12 mouse cellular contexts compared by ENCODE assay signal in genomic region chr10:79933861-79934260, GRCm38 (mm10). TPM values are rescaled to one million over a fixed set of nuclear protein-coding genes. Genes with fewer than 3 reads are reported as not detected.
DNase-seq lines count a peak whose midpoint lies in the region; ATAC-seq and TF ChIP-seq lines count a peak whose summit lies in the region.
"Had no signal": no experiment of that assay in that cellular context is flagged by ENCODE, and none has a peak within 500 bp of the region (broad histone marks: within the 10 kb centered on the region; RNA-seq: fewer than 3 reads in every experiment).

No protein-coding gene starts in this region.

- no peaks in the 10 kb centered on the region for H3K36me3 ChIP-seq in kidney, adult 2 months (ENCODE audit: control insufficient read depth, insufficient read depth, low read length)
- H3K36me3 ChIP-seq in neural tube, embryonic 12.5 days: peaks cover 53% of the 10 kb centered on the region
- H3K36me3 ChIP-seq in hindbrain, postnatal 0 days (ENCODE audit: insufficient read depth, low read length): no peaks in the 10 kb centered on the region
- H3K36me3 ChIP-seq in stomach, embryonic 16.5 days (ENCODE audit: control insufficient read depth, insufficient read depth, low read length): peaks cover 13% of the 10 kb centered on the region; the same call in 1 of the 2 replicates

- no peak for DNase-seq in kidney, adult 2 months
- no peak for DNase-seq in kidney, postnatal 14 days
- DNase-seq in neural tube, embryonic 10.5 days (ENCODE audit: extremely low spot score, low spot score): no peak
- no peak for DNase-seq in hindbrain, postnatal 0 days (ENCODE audit: low spot score)
- DNase-seq in left cerebral cortex, postnatal 14 days (ENCODE audit: low spot score in 2 of 2): no peak
- no peak for DNase-seq in frontal cortex, postnatal 25 days (ENCODE audit: low spot score in 2 of 2)
- DNase-seq: cerebellum, adult 8-10 months; spleen, adult 18-20 months had no signal

- peak overlapping the region; percentile 18; the same call in 1 of the 2 replicates for H3K27ac ChIP-seq in kidney, adult 2 months (ENCODE audit: insufficient read depth, low read depth, low read length)
- no peak overlapping the region for H3K27ac ChIP-seq in neural tube, embryonic 12.5 days
- H3K27ac ChIP-seq in hindbrain, postnatal 0 days: peak overlapping the region; percentile 48
- peak overlapping the region; percentile 73 for H3K27ac ChIP-seq in stomach, embryonic 16.5 days (ENCODE audit: low read length)

- peaks cover 46% of the 10 kb centered on the region for H3K4me1 ChIP-seq in kidney, adult 2 months (ENCODE audit: control insufficient read depth, insufficient read depth, low read length)
- peaks cover 71% of the 10 kb centered on the region for H3K4me1 ChIP-seq in neural tube, embryonic 12.5 days
- peaks cover 10% of the 10 kb centered on the region for H3K4me1 ChIP-seq in hindbrain, postnatal 0 days (ENCODE audit: insufficient read depth, low read length)
- H3K4me1 ChIP-seq in stomach, embryonic 16.5 days (ENCODE audit: control insufficient read depth, insufficient read depth, low read length): peaks cover 65% of the 10 kb centered on the region

- H3K9ac ChIP-seq in neural tube, embryonic 12.5 days: peak overlapping the region; percentile 19; the same call in 1 of the 2 replicates
- no peak overlapping the region for H3K9ac ChIP-seq in hindbrain, postnatal 0 days (replicated peaks; ENCODE audit: low read length)
- H3K9ac ChIP-seq in stomach, embryonic 16.5 days (ENCODE audit: low read length): 0 out of 2 replicates have a peak overlapping the region, but pooled peaks have one; percentile 9

- H3K9me3 ChIP-seq in neural tube, embryonic 12.5 days: no peaks in the 10 kb centered on the region
- no peaks in the 10 kb centered on the region for H3K9me3 ChIP-seq in hindbrain, postnatal 0 days (ENCODE audit: low read length)
- no peaks in the 10 kb centered on the region for H3K9me3 ChIP-seq in stomach, embryonic 16.5 days (replicated peaks; ENCODE audit: control insufficient read depth, low read length)

- no peaks in the 10 kb centered on the region for H3K27me3 ChIP-seq in kidney, adult 2 months (replicated peaks; ENCODE audit: control insufficient read depth, insufficient read depth, low read length)
- H3K27me3 ChIP-seq in neural tube, embryonic 12.5 days (replicated peaks): no peaks in the 10 kb centered on the region
- H3K27me3 ChIP-seq in hindbrain, postnatal 0 days (ENCODE audit: insufficient read depth, low read length): no peaks in the 10 kb centered on the region
- no peaks in the 10 kb centered on the region for H3K27me3 ChIP-seq in stomach, embryonic 16.5 days (ENCODE audit: control insufficient read depth, insufficient read depth, low read length)

- ATAC-seq in neural tube, embryonic 12.5 days (ENCODE audit: low FRiP score, low read depth): no peak
- ATAC-seq in hindbrain, postnatal 0 days: no peak
- no peak for ATAC-seq in stomach, embryonic 16.5 days (ENCODE audit: insufficient read depth, low FRiP score)

- no peak overlapping the region for H3K4me3 ChIP-seq in kidney, adult 2 months (ENCODE audit: insufficient read depth, low read depth, low read length)
- no peak overlapping the region for H3K4me3 ChIP-seq in neural tube, embryonic 12.5 days
- no peak overlapping the region for H3K4me3 ChIP-seq in hindbrain, postnatal 0 days (ENCODE audit: low read length)
- H3K4me3 ChIP-seq in stomach, embryonic 16.5 days (replicated peaks; ENCODE audit: low read length): no peak overlapping the region

- intact Hi-C loops in left cerebral cortex, postnatal 14 days (cut with DNase I): no loop called here

- H3K4me2 ChIP-seq in neural tube, embryonic 12.5 days (replicated peaks): no peak overlapping the region
- H3K4me2 ChIP-seq in hindbrain, postnatal 0 days (ENCODE audit: low read depth, low read length): no peak overlapping the region
- H3K4me2 ChIP-seq in stomach, embryonic 16.5 days (ENCODE audit: low read depth, low read length): no peak overlapping the region

- TF ChIP-seq POLR2A in kidney, adult 2 months (IDR thresholded peaks at IDR 0.05; ENCODE audit: low read depth, low read length): no peak

- 47% methylated on average over 6 of the region's 6 CpGs for WGBS in kidney, adult 2 months
- WGBS in neural tube, embryonic 12.5 days: 23% methylated on average over 6 of the region's 6 CpGs
- 23% methylated on average over 6 of the region's 6 CpGs for WGBS in hindbrain, postnatal 0 days
- WGBS in stomach, embryonic 16.5 days: 75% methylated on average over 6 of the region's 6 CpGs

- no peak for TF ChIP-seq CTCF in kidney, adult 2 months (conservative IDR thresholded peaks at IDR 0.05; ENCODE audit: insufficient read depth, insufficient read length, low read depth, low read length)
- no peak for TF ChIP-seq CTCF in hindbrain, postnatal 0 days (IDR thresholded peaks at IDR 0.05; ENCODE audit: low read depth)

RNA-seq across cellular contexts. Expression of gene Arid3a, which starts 7.0 kb away (rescaled TPM):
- polyA plus RNA-seq in kidney, adult 2 months (2012; rRNA removed): 6.7 and 8.1 TPM in 2 replicates
- polyA plus RNA-seq in neural tube, embryonic 12.5 days (2016; fragmentation: Nextera tagmentation; extraction: Ambion mirVana): 4.9 and 7.7 TPM in 2 replicates
- total RNA-seq in hindbrain, postnatal 0 days (2014; rRNA removed): 9.7 and 10.1 TPM in 2 replicates
- polyA plus RNA-seq in hindbrain, postnatal 0 days (2015; fragmentation: Nextera tagmentation; extraction: Ambion mirVana): 2.5 and 2.6 TPM in 2 replicates
- 4.9 and 5.2 TPM in 2 replicates for polyA plus RNA-seq in stomach, embryonic 16.5 days (2015; fragmentation: Nextera tagmentation; extraction: Ambion mirVana)
- 1 to 10 TPM; 5.4 to 7.0 TPM for total RNA-seq in left cerebral cortex, postnatal 14 days (2021)

RNA-seq across cellular contexts. Expression of gene R3hdm4, which starts 12.9 kb away (rescaled TPM):
- polyA plus RNA-seq in kidney, adult 2 months (2012; rRNA removed): 146 and 154 TPM in 2 replicates
- 185 and 186 TPM in 2 replicates for polyA plus RNA-seq in neural tube, embryonic 12.5 days (2016; fragmentation: Nextera tagmentation; extraction: Ambion mirVana)
- 111 and 133 TPM in 2 replicates for total RNA-seq in hindbrain, postnatal 0 days (2014; rRNA removed)
- polyA plus RNA-seq in hindbrain, postnatal 0 days (2015; fragmentation: Nextera tagmentation; extraction: Ambion mirVana): 252 and 267 TPM in 2 replicates
- polyA plus RNA-seq in stomach, embryonic 16.5 days (2015; fragmentation: Nextera tagmentation; extraction: Ambion mirVana): 160 and 176 TPM in 2 replicates
- 100 to 1,000 TPM; 438 to 440 TPM for total RNA-seq in left cerebral cortex, postnatal 14 days (2021)

RNA-seq across cellular contexts. Expression of gene Kiss1r, which starts 17.1 kb away (rescaled TPM):
- 5.6 and 9.2 TPM in 2 replicates for polyA plus RNA-seq in kidney, adult 2 months (2012; rRNA removed)
- polyA plus RNA-seq in neural tube, embryonic 12.5 days (2016; fragmentation: Nextera tagmentation; extraction: Ambion mirVana): 1.1 and 1.3 TPM in 2 replicates
- total RNA-seq in hindbrain, postnatal 0 days (2014; rRNA removed): 7.7 and 9.4 TPM in 2 replicates
- polyA plus RNA-seq in hindbrain, postnatal 0 days (2015; fragmentation: Nextera tagmentation; extraction: Ambion mirVana): 3.4 and 3.9 TPM in 2 replicates
- polyA plus RNA-seq in stomach, embryonic 16.5 days (2015; fragmentation: Nextera tagmentation; extraction: Ambion mirVana): 0.89 and 0.97 TPM in 2 replicates
- total RNA-seq in left cerebral cortex, postnatal 14 days (2021): 1 to 10 TPM; 5.7 to 7.6 TPM

RNA-seq across cellular contexts. Expression of gene Gm26602, which starts 23.2 kb away (rescaled TPM):
- polyA plus RNA-seq in kidney, adult 2 months (2012; rRNA removed): not detected in 2 replicates
- 28.4 and 40.5 TPM in 2 replicates for polyA plus RNA-seq in neural tube, embryonic 12.5 days (2016; fragmentation: Nextera tagmentation; extraction: Ambion mirVana)
- total RNA-seq in hindbrain, postnatal 0 days (2014; rRNA removed): not detected in 2 replicates
- polyA plus RNA-seq in hindbrain, postnatal 0 days (2015; fragmentation: Nextera tagmentation; extraction: Ambion mirVana): 4.9 and 17.2 TPM in 2 replicates
- polyA plus RNA-seq in stomach, embryonic 16.5 days (2015; fragmentation: Nextera tagmentation; extraction: Ambion mirVana): 4.1 TPM in 1 of 2 replicates, not detected in the other
- total RNA-seq in left cerebral cortex, postnatal 14 days (2021): not detected
- polyA plus RNA-seq: limb, embryonic 14.5 days; neural tube, embryonic 11.5 days had no signal

RNA-seq across cellular contexts. Expression of gene Med16, which starts 25.1 kb away (rescaled TPM):
- polyA plus RNA-seq in kidney, adult 2 months (2012; rRNA removed): 57.1 and 75.4 TPM in 2 replicates
- 60.5 and 62.6 TPM in 2 replicates for polyA plus RNA-seq in neural tube, embryonic 12.5 days (2016; fragmentation: Nextera tagmentation; extraction: Ambion mirVana)
- 71.4 and 82.2 TPM in 2 replicates for total RNA-seq in hindbrain, postnatal 0 days (2014; rRNA removed)
- 43.2 and 48.4 TPM in 2 replicates for polyA plus RNA-seq in hindbrain, postnatal 0 days (2015; fragmentation: Nextera tagmentation; extraction: Ambion mirVana)
- polyA plus RNA-seq in stomach, embryonic 16.5 days (2015; fragmentation: Nextera tagmentation; extraction: Ambion mirVana): 39.6 and 42.3 TPM in 2 replicates
- total RNA-seq in left cerebral cortex, postnatal 14 days (2021): 10 to 100 TPM; 55.0 to 66.5 TPM
